Mouse (Mus musculus) brain, embryonic 14.5 days (tissue): ENCODE measurements around the gene Hsd17b14. TPM values are rescaled to one million over a fixed set of nuclear protein-coding genes. Genes with fewer than 3 reads are reported as not detected.
A peak's percentile ranks its signal among the peaks of the same experiment; 100 is the strongest.
"Not testable (repeated sequence)": the region's sequence is repeated elsewhere in the genome, so short reads cannot be mapped to it uniquely, and the experiment has no call there.

Source experiments
- DNase-seq: peaks from one replicate; pipeline ENCODE4 v3.0.0-alpha.2; 2011; ENCODE audit warnings: low read depth
- CTCF ChIP-seq: fragments of 200-500 bp; IDR thresholded peaks from 2 replicates; pipeline ENCODE4 v1.5.1; 2012; ENCODE audit warnings: inconsistent platforms, mild to moderate bottlenecking, moderate library complexity, borderline replicate concordance; ENCODE audit not compliant: insufficient read depth, insufficient read length; ENCODE audit errors: extremely low read depth
- POLR2A ChIP-seq: fragments of 200-500 bp; IDR thresholded peaks from 2 replicates; pipeline ENCODE4 v1.6.1; 2012; ENCODE audit warnings: mild to moderate bottlenecking, inconsistent platforms, borderline replicate concordance; ENCODE audit not compliant: poor library complexity, insufficient read depth, insufficient read length, severe bottlenecking; ENCODE audit errors: extremely low read depth
- polyA plus RNA-seq: library from polyadenylated mRNA; depleted of rRNA; stranded (reverse); fragments of >200 nt; gene quantifications from 2 replicates; pipeline ENCODE4 v1.2.3, GENCODE M21; 2012

Hsd17b14 gene
- polyA plus RNA-seq, 1 experiment, result 0.25 TPM

GRCm38 (mm10) chr7:45522194-45522752 lies 32.4 kb upstream of the Hsd17b14 start:
- no peak for TF ChIP-seq POLR2A
- TF ChIP-seq CTCF, result no peak
- no peak for DNase-seq

GRCm38 (mm10) chr7:45522957-45523676 lies 31.6 kb upstream of the Hsd17b14 start:
- no peak for TF ChIP-seq CTCF
- no peak for TF ChIP-seq POLR2A
- no peak for DNase-seq

DNA sequence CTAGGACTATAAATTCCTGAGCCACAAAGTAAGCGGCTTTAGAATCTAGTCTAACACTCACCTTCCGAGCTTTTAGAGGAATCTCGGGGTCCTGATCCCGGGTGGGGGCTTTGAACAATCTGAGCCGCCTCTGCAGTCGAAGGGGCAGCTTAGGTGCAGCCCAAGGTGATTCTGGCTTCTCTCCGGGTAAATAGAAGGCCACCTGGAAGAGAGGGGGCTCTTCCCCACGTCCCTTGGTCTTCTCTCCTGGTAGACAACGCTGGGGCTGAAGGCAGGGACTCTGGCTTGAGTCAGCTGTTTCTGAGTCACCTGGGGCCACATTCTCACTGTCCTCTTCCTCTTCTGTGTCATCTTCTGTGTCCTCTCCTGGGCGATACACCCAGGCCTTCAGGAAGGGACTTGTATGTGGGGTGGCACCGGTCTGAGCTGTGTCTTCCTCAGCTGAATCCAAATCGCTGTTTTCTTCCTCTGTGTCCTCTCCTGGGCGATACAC lies 31.0 kb upstream of the Hsd17b14 start:
- DNase-seq, result no peak
- TF ChIP-seq POLR2A, result no peak
- TF ChIP-seq CTCF, result no peak

- DNase-seq, result peak; percentile 37
- TF ChIP-seq CTCF, result no peak
- TF ChIP-seq POLR2A, result no peak
Measured at GRCm38 (mm10) chr7:45524841-45525621, 29.7 kb upstream of the Hsd17b14 start.

- peak; percentile 96 for DNase-seq
Measured at GRCm38 (mm10) chr7:45525809-45526473, 28.8 kb upstream of the Hsd17b14 start, which contains the start of the genes Ppp1r15a and Plekha4. Gene Ppp1r15a (minus strand): TSS chr7:45526268. Gene Plekha4 (plus strand): TSS chr7:45526330.

DNA sequence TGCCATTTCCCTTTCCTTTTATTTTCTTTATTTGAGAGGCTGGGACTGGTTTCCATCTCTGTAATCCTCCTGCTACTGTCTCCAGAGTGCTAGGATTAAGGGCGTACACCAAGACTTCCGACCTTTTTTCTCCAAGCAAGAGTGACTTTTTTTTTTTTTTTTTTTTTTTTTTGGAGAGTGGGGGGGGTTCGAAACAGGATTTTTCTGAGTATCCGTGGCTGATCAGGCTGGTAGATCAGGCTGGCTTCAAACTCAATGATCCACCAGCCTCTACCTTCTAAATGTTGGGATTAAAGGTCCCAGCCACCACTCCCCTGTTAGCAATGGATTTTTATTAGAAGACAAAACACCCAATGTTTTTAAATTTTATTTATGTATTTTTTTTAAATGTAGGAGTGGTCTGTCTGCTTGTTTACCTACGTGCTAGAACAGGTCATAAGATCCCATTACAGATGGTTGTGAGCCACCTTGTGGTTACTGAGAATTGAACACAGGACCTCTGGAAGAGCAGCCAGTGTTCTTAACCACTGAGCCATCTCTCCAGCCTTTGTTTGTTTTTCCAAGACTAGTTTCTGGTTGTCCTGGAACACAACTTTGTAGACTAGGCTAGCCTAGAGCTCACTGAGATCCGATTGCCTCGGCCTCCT lies 28.1 kb upstream of the Hsd17b14 start:
- DNase-seq, result no peak
- TF ChIP-seq POLR2A (no peak), CTCF (no peak)

More at GRCm38 (mm10) chr7:45525809-45526473, 28.8 kb upstream of the Hsd17b14 start, which contains the start of the genes Ppp1r15a and Plekha4:
- TF ChIP-seq CTCF (no peak), POLR2A (peak; percentile 49; the same call in 1 of the 2 replicates)

GRCm38 (mm10) chr7:45527169-45527568 lies 27.5 kb upstream of the Hsd17b14 start:
- DNase-seq, result not testable (repeated sequence)

- no peak for DNase-seq
- TF ChIP-seq POLR2A (no peak), CTCF (no peak)
Measured at GRCm38 (mm10) chr7:45529461-45529860, 25.2 kb upstream of the Hsd17b14 start.

GRCm38 (mm10) chr7:45530643-45531042 lies 24.1 kb upstream of the Hsd17b14 start:
- DNase-seq, result peak; percentile 21
- TF ChIP-seq CTCF, result no peak
- no peak for TF ChIP-seq POLR2A

- DNase-seq, result no peak
- TF ChIP-seq CTCF (no peak), POLR2A (no peak)
Measured at GRCm38 (mm10) chr7:45535676-45536075, 19.0 kb upstream of the Hsd17b14 start.

GRCm38 (mm10) chr7:45537602-45538001 lies 17.1 kb upstream of the Hsd17b14 start:
- no peak for DNase-seq
- TF ChIP-seq POLR2A (no peak), CTCF (no peak)
